Mouse (Mus musculus): Measurements from ENCODE around the gene Krt82. TPM values are rescaled to one million over a fixed set of nuclear protein-coding genes. Genes with fewer than 3 reads are reported as not detected.

Krt82 gene
- not detected in 2 replicates for polyA plus RNA-seq (2015; fragmentation: Nextera tagmentation; extraction: Ambion mirVana)

DNA sequence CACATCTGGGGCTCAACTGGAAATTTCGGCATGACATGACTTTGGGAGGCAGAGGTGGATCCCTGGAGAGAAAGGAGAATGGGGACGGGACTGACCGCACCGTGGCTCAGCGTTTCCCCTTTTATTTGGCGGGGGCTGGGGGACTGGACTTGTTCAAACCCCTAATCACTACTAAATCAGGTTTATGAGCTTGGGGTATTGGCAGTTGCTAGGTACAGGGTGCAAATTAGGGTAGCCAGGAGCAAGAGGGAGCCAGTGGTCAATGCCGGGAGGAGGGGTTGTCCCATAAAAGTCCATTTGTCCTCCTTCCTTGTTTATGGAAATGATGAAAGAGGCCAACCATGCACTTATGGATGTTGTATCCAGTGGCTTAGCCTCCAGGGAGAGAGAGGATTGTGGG lies at the start of gene Krt82:
Gene Krt82, minus strand, starts transcription at position 101 of the 400 bp plus-strand sequence.
- H3K9ac ChIP-seq = no peak within 1 kb of the TSS
- H3K4me3 ChIP-seq (replicated peaks) = no peak within 1 kb of the TSS
- H3K36me3 ChIP-seq (replicated peaks) = no peaks in the 10 kb centered on the region
- peaks cover 8% of the 10 kb centered on the region for H3K27me3 ChIP-seq
- H3K27ac ChIP-seq (replicated peaks) = no peak within 1 kb of the TSS
- no peak within 1 kb of the TSS for H3K4me2 ChIP-seq
- H3K9me3 ChIP-seq (replicated peaks) = no peaks in the 10 kb centered on the region
- H3K4me1 ChIP-seq (replicated peaks) = no peaks in the 10 kb centered on the region
- WGBS (ENCODE audit: insufficient replicate concordance) = 72% methylated on average over 7 of the region's 7 CpGs
- ATAC-seq (ENCODE audit: insufficient read depth) = no peak

DNA sequence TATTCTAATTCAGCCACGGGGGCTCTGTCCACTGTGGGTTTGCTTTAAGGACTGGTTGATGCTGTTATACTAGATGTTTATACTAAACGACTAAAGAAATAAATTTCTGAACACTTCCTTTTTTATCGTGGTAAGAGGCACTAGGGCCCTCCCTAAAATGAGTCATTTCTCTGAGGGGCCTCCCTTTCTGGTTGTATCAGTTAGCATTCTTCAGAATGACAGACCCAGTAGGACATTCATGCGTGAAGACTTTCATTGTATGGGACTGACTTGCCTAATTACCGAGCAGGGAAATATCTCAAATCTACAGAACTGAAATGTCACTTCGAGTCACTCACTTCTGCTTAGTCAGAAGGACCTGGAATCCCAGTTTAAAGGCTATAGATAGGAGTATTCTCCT lies 48.7 kb upstream of the Krt82 start:
- no peaks in the 10 kb centered on the region for H3K27me3 ChIP-seq
- 40% methylated on average over 6 of the region's 6 CpGs for WGBS (ENCODE audit: insufficient replicate concordance)
- no peak for ATAC-seq (ENCODE audit: insufficient read depth)
- no peak overlapping the region for H3K27ac ChIP-seq (replicated peaks)
- no peak overlapping the region for H3K4me2 ChIP-seq
- H3K4me1 ChIP-seq (replicated peaks) = no peaks in the 10 kb centered on the region
- H3K36me3 ChIP-seq (replicated peaks) = no peaks in the 10 kb centered on the region
- H3K4me3 ChIP-seq (replicated peaks) = no peak overlapping the region
- no peak overlapping the region for H3K9ac ChIP-seq
- no peaks in the 10 kb centered on the region for H3K9me3 ChIP-seq (replicated peaks)

DNA sequence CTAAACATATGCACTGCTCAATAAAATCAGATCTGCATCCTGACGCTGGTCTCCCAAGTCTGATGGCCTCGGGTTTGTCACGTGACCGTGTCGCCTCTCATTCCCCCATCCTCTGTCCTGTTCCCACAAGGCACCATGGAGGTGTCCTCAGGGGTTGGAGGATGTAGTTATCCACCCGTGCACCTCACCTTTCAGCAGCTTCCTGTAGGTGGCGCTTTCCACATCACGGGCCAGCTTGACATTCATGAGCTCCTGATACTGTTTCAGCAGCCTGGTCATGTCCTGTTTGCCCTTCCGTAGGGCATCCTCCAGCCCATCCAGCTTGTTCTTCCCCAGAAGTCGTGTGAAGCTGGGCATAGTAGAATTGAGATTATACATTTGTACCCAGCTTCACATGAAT lies 37.7 kb upstream of the Krt82 start:
- Histone ChIP-seq H3K27ac (replicated peaks) (no peak overlapping the region), H3K4me3 (replicated peaks) (no peak overlapping the region), H3K36me3 (replicated peaks) (no peaks in the 10 kb centered on the region), H3K4me2 (no peak overlapping the region), H3K9ac (no peak overlapping the region), H3K4me1 (replicated peaks) (no peaks in the 10 kb centered on the region), H3K9me3 (replicated peaks) (no peaks in the 10 kb centered on the region), H3K27me3 (no peaks in the 10 kb centered on the region)
- ATAC-seq (ENCODE audit: insufficient read depth) = no peak
- 58% methylated on average over 10 of the region's 10 CpGs for WGBS (ENCODE audit: insufficient replicate concordance)

DNA sequence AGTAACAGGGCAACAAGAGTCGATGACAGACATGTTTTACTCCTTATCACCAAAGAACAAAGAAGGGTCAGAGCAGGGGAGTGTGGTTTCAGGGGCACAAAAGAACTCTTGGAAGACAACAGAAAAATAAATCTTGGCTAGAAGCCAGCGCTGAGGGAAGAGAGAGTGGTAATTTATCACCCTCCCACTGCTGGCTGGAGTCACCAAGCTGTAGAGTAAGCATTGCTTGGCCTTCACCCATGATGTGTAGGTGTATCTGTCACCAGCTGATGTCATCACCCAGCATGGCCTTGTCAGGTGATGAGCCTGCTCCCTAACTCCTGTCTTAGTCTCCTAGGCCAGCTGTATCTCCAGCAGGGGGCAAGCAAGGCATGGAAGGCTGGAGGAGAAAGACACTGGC lies 34.0 kb upstream of the Krt82 start:
- 10% methylated on average over 2 of the region's 2 CpGs for WGBS (ENCODE audit: insufficient replicate concordance)
- no peak overlapping the region for H3K27ac ChIP-seq (replicated peaks)
- no peaks in the 10 kb centered on the region for H3K4me1 ChIP-seq (replicated peaks)
- ATAC-seq (ENCODE audit: insufficient read depth) = no peak
- no peaks in the 10 kb centered on the region for H3K27me3 ChIP-seq
- H3K4me2 ChIP-seq = no peak overlapping the region
- H3K4me3 ChIP-seq (replicated peaks) = no peak overlapping the region
- no peak overlapping the region for H3K9ac ChIP-seq
- no peaks in the 10 kb centered on the region for H3K9me3 ChIP-seq (replicated peaks)
- no peaks in the 10 kb centered on the region for H3K36me3 ChIP-seq (replicated peaks)

DNA sequence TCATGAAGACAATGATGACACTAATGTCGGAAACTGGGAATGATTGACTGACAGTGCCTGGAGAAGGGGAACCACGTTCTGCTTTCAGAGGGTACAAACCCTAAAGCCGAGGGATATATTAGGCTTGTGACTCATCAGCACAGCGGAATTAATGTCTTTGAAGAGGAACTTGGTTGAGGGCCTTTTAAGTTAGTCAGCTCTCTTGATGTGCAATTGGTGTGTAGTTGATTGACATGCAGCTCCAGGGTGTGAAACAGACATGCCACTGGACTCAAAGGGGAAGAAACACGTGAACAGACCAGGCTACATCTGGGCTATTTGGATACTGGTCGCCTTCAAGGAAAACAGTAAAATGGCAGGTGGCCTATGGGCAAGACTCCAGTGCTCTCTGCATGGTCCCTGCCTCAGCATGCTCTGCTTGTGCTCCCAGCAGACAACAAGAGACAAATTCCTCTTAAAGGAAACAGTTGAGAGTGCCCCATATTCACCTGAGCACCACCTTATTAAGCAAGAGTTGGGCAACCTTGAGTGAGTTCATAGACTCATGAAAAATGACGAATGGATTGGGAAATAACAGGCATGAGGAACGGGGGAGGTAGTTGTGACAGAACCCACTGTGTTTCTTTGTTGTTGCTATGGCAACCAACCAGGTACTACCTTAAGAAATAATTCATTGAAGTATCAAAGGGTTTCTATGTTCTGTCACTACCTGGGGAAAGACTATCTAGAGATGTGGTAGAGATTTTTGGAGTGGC lies 32.9 kb upstream of the Krt82 start:
- Histone ChIP-seq H3K27ac (replicated peaks) (no peak overlapping the region), H3K27me3 (no peaks in the 10 kb centered on the region), H3K9me3 (replicated peaks) (no peaks in the 10 kb centered on the region), H3K4me2 (no peak overlapping the region), H3K36me3 (replicated peaks) (no peaks in the 10 kb centered on the region), H3K4me3 (replicated peaks) (no peak overlapping the region), H3K4me1 (replicated peaks) (no peaks in the 10 kb centered on the region), H3K9ac (no peak overlapping the region)
- no peak for ATAC-seq (ENCODE audit: insufficient read depth)
- 52% methylated on average over 8 of the region's 8 CpGs for WGBS (ENCODE audit: insufficient replicate concordance)

GRCm38 (mm10) chr15:101581701-101582100 lies 31.2 kb upstream of the Krt82 start:
- Histone ChIP-seq H3K27me3 (no peaks in the 10 kb centered on the region), H3K27ac (replicated peaks) (no peak overlapping the region), H3K4me2 (no peak overlapping the region), H3K9ac (no peak overlapping the region), H3K36me3 (replicated peaks) (no peaks in the 10 kb centered on the region), H3K4me3 (replicated peaks) (no peak overlapping the region), H3K9me3 (replicated peaks) (no peaks in the 10 kb centered on the region), H3K4me1 (replicated peaks) (no peaks in the 10 kb centered on the region)
- 46% methylated on average over 3 of the region's 3 CpGs for WGBS (ENCODE audit: insufficient replicate concordance)
- ATAC-seq (ENCODE audit: insufficient read depth) = no peak

- no peaks in the 10 kb centered on the region for H3K4me1 ChIP-seq (replicated peaks)
- ATAC-seq (ENCODE audit: insufficient read depth) = no peak
These were observed 25.0 kb upstream of the Krt82 start for GRCm38 (mm10) chr15:101575506-101575905.

DNA sequence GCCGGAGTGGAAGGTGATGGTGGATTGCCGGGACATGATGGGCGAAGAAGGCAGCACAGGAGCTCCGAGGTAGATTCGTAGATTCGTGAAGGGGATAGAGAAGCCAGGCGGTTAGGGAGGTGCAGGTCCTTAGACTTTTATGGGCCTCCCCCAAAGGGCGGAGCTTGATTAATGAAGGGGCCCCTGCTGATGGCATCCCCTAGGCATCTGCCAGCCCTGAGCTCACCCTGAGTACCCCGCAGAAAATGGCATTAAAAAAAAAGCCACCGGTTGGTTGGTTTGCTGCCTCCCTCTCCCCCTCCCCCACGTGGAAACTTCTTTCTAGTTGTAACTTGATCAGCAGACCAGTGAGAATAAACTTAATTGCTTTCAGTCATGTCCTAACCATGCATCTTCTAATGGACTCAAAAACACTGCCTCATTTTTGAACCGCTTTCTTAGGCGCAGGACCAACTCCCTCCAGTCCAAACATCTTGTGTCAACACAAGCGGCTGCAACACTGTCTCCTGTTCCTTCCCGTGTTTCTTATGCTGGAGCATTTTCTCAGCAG lies 23.4 kb upstream of the Krt82 start, which contains the start of gene Krt75:
Gene Krt75, minus strand, starts transcription at position 109 of the 550 bp plus-strand sequence.
- 48% methylated on average over 15 of the region's 15 CpGs for WGBS (ENCODE audit: insufficient replicate concordance)
- Histone ChIP-seq H3K27ac (replicated peaks) (no peak within 1 kb of the TSS), H3K4me2 (no peak within 1 kb of the TSS), H3K27me3 (no peaks in the 10 kb centered on the region; the same call in 1 of the 2 replicates), H3K4me3 (replicated peaks) (no peak within 1 kb of the TSS), H3K9me3 (replicated peaks) (no peaks in the 10 kb centered on the region), H3K4me1 (replicated peaks) (no peaks in the 10 kb centered on the region), H3K36me3 (replicated peaks) (no peaks in the 10 kb centered on the region), H3K9ac (no peak within 1 kb of the TSS)
- ATAC-seq (ENCODE audit: insufficient read depth) = no peak

More at GRCm38 (mm10) chr15:101575506-101575905, 25.0 kb upstream of the Krt82 start:
- no peak overlapping the region for H3K9ac ChIP-seq
- H3K27ac ChIP-seq (replicated peaks) = no peak overlapping the region
- H3K36me3 ChIP-seq (replicated peaks) = no peaks in the 10 kb centered on the region
- no peaks in the 10 kb centered on the region; the same call in 1 of the 2 replicates for H3K27me3 ChIP-seq
- no peak overlapping the region for H3K4me3 ChIP-seq (replicated peaks)
- WGBS (ENCODE audit: insufficient replicate concordance) = 54% methylated on average over 5 of the region's 5 CpGs
- H3K9me3 ChIP-seq (replicated peaks) = no peaks in the 10 kb centered on the region
- no peak overlapping the region for H3K4me2 ChIP-seq

- Histone ChIP-seq H3K27ac (replicated peaks) (no peak overlapping the region), H3K4me2 (no peak overlapping the region), H3K9me3 (replicated peaks) (no peaks in the 10 kb centered on the region), H3K9ac (no peak overlapping the region), H3K36me3 (replicated peaks) (no peaks in the 10 kb centered on the region), H3K4me3 (replicated peaks) (no peak overlapping the region), H3K27me3 (no peaks in the 10 kb centered on the region), H3K4me1 (replicated peaks) (no peaks in the 10 kb centered on the region)
- no peak for ATAC-seq (ENCODE audit: insufficient read depth)
- WGBS (ENCODE audit: insufficient replicate concordance) = 28% methylated on average over 7 of the region's 7 CpGs
These were observed 17.3 kb upstream of the Krt82 start for GRCm38 (mm10) chr15:101567780-101568179.

- 43% methylated on average over 5 of the region's 5 CpGs for whole genome bisulfite sequencing (ENCODE audit: insufficient replicate concordance)
- Histone ChIP-seq H3K4me1 (replicated peaks) (no peaks in the 10 kb centered on the region), H3K4me2 (no peak within 1 kb of the TSS), H3K4me3 (replicated peaks) (no peak within 1 kb of the TSS), H3K9me3 (replicated peaks) (no peaks in the 10 kb centered on the region), H3K27me3 (no peaks in the 10 kb centered on the region), H3K27ac (replicated peaks) (no peak within 1 kb of the TSS), H3K9ac (no peak within 1 kb of the TSS), H3K36me3 (replicated peaks) (no peaks in the 10 kb centered on the region)
- no peak for ATAC-seq (ENCODE audit: insufficient read depth)
These were observed 12.4 kb upstream of the Krt82 start, which contains the start of gene Krt90 for GRCm38 (mm10) chr15:101562850-101563249. Krt90 (minus strand) TSS chr15:101562950.

- Histone ChIP-seq H3K4me1 (replicated peaks) (no peaks in the 10 kb centered on the region), H3K36me3 (replicated peaks) (no peaks in the 10 kb centered on the region), H3K4me2 (no peak overlapping the region), H3K4me3 (replicated peaks) (no peak overlapping the region), H3K9ac (no peak overlapping the region), H3K27me3 (peaks cover 3% of the 10 kb centered on the region; the same call in 1 of the 2 replicates), H3K27ac (replicated peaks) (no peak overlapping the region), H3K9me3 (replicated peaks) (no peaks in the 10 kb centered on the region)
- 9% methylated on average over 7 of the region's 7 CpGs for WGBS (ENCODE audit: insufficient replicate concordance)
- no peak for ATAC-seq (ENCODE audit: insufficient read depth)
These were observed 7.7 kb upstream of the Krt82 start for GRCm38 (mm10) chr15:101558034-101558646.
